Mouse (Mus musculus): Measurements from ENCODE around the gene Slc16a1.
A peak's percentile ranks its signal among the peaks of the same experiment; 100 is the strongest.

- 0 out of 2 replicates have a peak, but pooled peaks have one; percentile 31 for TF ChIP-seq POLR2A (IDR thresholded peaks at IDR 0.05; ENCODE audit: borderline replicate concordance, control insufficient read depth, low read depth, low read length)
- no peak for TF ChIP-seq CTCF (IDR thresholded peaks at IDR 0.05; ENCODE audit: control insufficient read depth, insufficient read depth, low read length)
Measured at GRCm38 (mm10) chr3:104671543-104671942, 33.1 kb downstream of the Slc16a1 start.

Measured in bone marrow, adult 2 months (tissue).